ENCODE assay signal across 8 mouse cellular contexts in genomic region chr10:128093496-128094294, GRCm38 (mm10). TPM values are rescaled to one million over a fixed set of nuclear protein-coding genes. Genes with fewer than 3 reads are reported as not detected.
A peak's percentile ranks its signal among the peaks of the same experiment; 100 is the strongest.
DNase-seq lines count a peak whose midpoint lies in the region; ATAC-seq and TF ChIP-seq lines count a peak whose summit lies in the region.

No protein-coding gene starts in this region.

- H3K27me3 ChIP-seq in liver, postnatal 0 days (ENCODE audit: insufficient read depth, low read length) = no peaks in the 10 kb centered on the region

- no peak for TF ChIP-seq POLR2A in olfactory bulb, adult 2 months (IDR thresholded peaks at IDR 0.05; ENCODE audit: insufficient read depth, low read depth, low read length)

- 24% methylated on average over 13 of the region's 13 CpGs for WGBS in liver, postnatal 0 days (ENCODE audit: insufficient replicate concordance)
- 19% methylated on average over 13 of the region's 13 CpGs for WGBS in olfactory bulb, adult 2 months

- ATAC-seq in erythroblast, adult 5-6 weeks (replicated peaks; ENCODE audit: low FRiP score, poor library complexity, severe bottlenecking) = peak; percentile 53
- ATAC-seq in liver, postnatal 0 days = peak; percentile 28

- DNase-seq in gastrocnemius, adult 18-20 months (ENCODE audit: low spot score) = peak; percentile 24
- no peak for DNase-seq in gastrocnemius, postnatal 4 days (ENCODE audit: low spot score in 2 of 2)
- DNase-seq in adipocyte (ENCODE audit: low spot score) = peak; percentile 38
- peak; percentile 71 for DNase-seq in induced T-regulatory cell, adult 2 months (ENCODE audit: low read depth)
- DNase-seq in liver, postnatal 0 days = peak; percentile 70
- DNase-seq in urinary bladder, adult 2 months (ENCODE audit: low spot score) = no peak

- TF ChIP-seq EP300 in liver, postnatal 0 days (IDR thresholded peaks at IDR 0.05; ENCODE audit: low read depth) = no peak

- peaks cover 52% of the 10 kb centered on the region for H3K4me1 ChIP-seq in liver, postnatal 0 days (ENCODE audit: insufficient read depth)
- H3K4me1 ChIP-seq in olfactory bulb, adult 2 months (ENCODE audit: control insufficient read depth, insufficient read depth, low read length) = peaks cover 25% of the 10 kb centered on the region

- peak overlapping the region; percentile 93 for H3K9ac ChIP-seq in liver, postnatal 0 days (replicated peaks)

- H3K36me3 ChIP-seq in liver, postnatal 0 days (replicated peaks; ENCODE audit: insufficient read depth, low read length) = peaks cover 14% of the 10 kb centered on the region

- peak overlapping the region; percentile 69 for H3K4me2 ChIP-seq in liver, postnatal 0 days (ENCODE audit: low read depth, low read length)

- TF ChIP-seq CTCF in liver, postnatal 0 days (IDR thresholded peaks at IDR 0.05; ENCODE audit: low read depth) = no peak
- TF ChIP-seq CTCF in olfactory bulb, adult 2 months (IDR thresholded peaks at IDR 0.05; ENCODE audit: insufficient read depth, low read depth, low read length) = no peak

- peak overlapping the region; percentile 82 for H3K4me3 ChIP-seq in liver, postnatal 0 days (ENCODE audit: low read depth, low read length)
- H3K4me3 ChIP-seq in olfactory bulb, adult 2 months (ENCODE audit: insufficient read depth, low read depth, low read length) = peak overlapping the region; percentile 98

- peak overlapping the region; percentile 99 for H3K27ac ChIP-seq in liver, postnatal 0 days (ENCODE audit: low read depth)
- H3K27ac ChIP-seq in olfactory bulb, adult 2 months (ENCODE audit: insufficient read depth, low read depth, low read length) = peak overlapping the region; percentile 96

- no peaks in the 10 kb centered on the region for H3K9me3 ChIP-seq in liver, postnatal 0 days (ENCODE audit: low read length)

RNA-seq across cellular contexts. Expression of gene Baz2a, which starts 2.3 kb away (rescaled TPM):
- total RNA-seq in gastrocnemius, adult 18-20 months (2021) = 10 to 100 TPM; 12.4 to 13.9 TPM
- 10 to 100 TPM; 24.4 to 24.8 TPM for total RNA-seq in gastrocnemius, postnatal 4 days (2021)
- total RNA-seq in erythroblast, adult 5-6 weeks (2015; ENCODE audit: low replicate concordance) = 80.3 and 86.5 TPM in 2 replicates
- 71.0 and 73.5 TPM in 2 replicates for total RNA-seq in erythroblast, adult 5-6 weeks (2017; ENCODE audit: low replicate concordance)
- polyA plus RNA-seq in liver, postnatal 0 days (2015; fragmentation: Nextera tagmentation; extraction: Ambion mirVana) = 4.3 and 5.4 TPM in 2 replicates
- 53.8 and 199 TPM in 2 replicates for polyA plus RNA-seq in olfactory bulb, adult 2 months (2012; ENCODE audit: insufficient read depth, insufficient read length, low replicate concordance, missing spikeins)
- polyA plus RNA-seq in urinary bladder, adult 2 months (2012; rRNA removed) = 29.1 and 31.5 TPM in 2 replicates

RNA-seq across cellular contexts. Expression of gene Atp5b, which starts 10.6 kb away (rescaled TPM):
- total RNA-seq in gastrocnemius, adult 18-20 months (2021) = 1,000 to 10,000 TPM; 3,383 to 3,450 TPM
- total RNA-seq in gastrocnemius, postnatal 4 days (2021) = 1,000 to 10,000 TPM; 3,386 to 3,414 TPM
- total RNA-seq in erythroblast, adult 5-6 weeks (2015; ENCODE audit: low replicate concordance) = 477 and 544 TPM in 2 replicates
- 410 and 537 TPM in 2 replicates for total RNA-seq in erythroblast, adult 5-6 weeks (2017; ENCODE audit: low replicate concordance)
- 1,808 and 1,865 TPM in 2 replicates for polyA plus RNA-seq in liver, postnatal 0 days (2015; fragmentation: Nextera tagmentation; extraction: Ambion mirVana)
- 323 and 1,263 TPM in 2 replicates for polyA plus RNA-seq in olfactory bulb, adult 2 months (2012; ENCODE audit: insufficient read depth, insufficient read length, low replicate concordance, missing spikeins)
- polyA plus RNA-seq in urinary bladder, adult 2 months (2012; rRNA removed) = 1,011 and 1,131 TPM in 2 replicates

RNA-seq across cellular contexts. Expression of gene Ptges3, which starts 34.9 kb away (rescaled TPM):
- total RNA-seq in gastrocnemius, adult 18-20 months (2021) = 10 to 100 TPM; 72.1 to 87.9 TPM
- total RNA-seq in gastrocnemius, postnatal 4 days (2021) = 100 to 1,000 TPM; 108 to 110 TPM
- total RNA-seq in erythroblast, adult 5-6 weeks (2015; ENCODE audit: low replicate concordance) = 44.0 and 46.6 TPM in 2 replicates
- total RNA-seq in erythroblast, adult 5-6 weeks (2017; ENCODE audit: low replicate concordance) = 65.1 and 65.8 TPM in 2 replicates
- 193 and 194 TPM in 2 replicates for polyA plus RNA-seq in liver, postnatal 0 days (2015; fragmentation: Nextera tagmentation; extraction: Ambion mirVana)
- polyA plus RNA-seq in olfactory bulb, adult 2 months (2012; ENCODE audit: insufficient read depth, insufficient read length, low replicate concordance, missing spikeins) = not detected in 2 replicates
- 72.0 and 90.7 TPM in 2 replicates for polyA plus RNA-seq in urinary bladder, adult 2 months (2012; rRNA removed)

RNA-seq across cellular contexts. Expression of gene Naca, which starts 58.3 kb away (rescaled TPM):
- total RNA-seq in gastrocnemius, adult 18-20 months (2021) = 100 to 1,000 TPM; 382 to 392 TPM
- 100 to 1,000 TPM; 673 TPM for total RNA-seq in gastrocnemius, postnatal 4 days (2021)
- 219 and 262 TPM in 2 replicates for total RNA-seq in erythroblast, adult 5-6 weeks (2015; ENCODE audit: low replicate concordance)
- 350 and 361 TPM in 2 replicates for total RNA-seq in erythroblast, adult 5-6 weeks (2017; ENCODE audit: low replicate concordance)
- polyA plus RNA-seq in liver, postnatal 0 days (2015; fragmentation: Nextera tagmentation; extraction: Ambion mirVana) = 384 and 394 TPM in 2 replicates
- not detected in 2 replicates for polyA plus RNA-seq in olfactory bulb, adult 2 months (2012; ENCODE audit: insufficient read depth, insufficient read length, low replicate concordance, missing spikeins)
- polyA plus RNA-seq in urinary bladder, adult 2 months (2012; rRNA removed) = 331 and 455 TPM in 2 replicates

Comparison
In these comparisons a context has a peak if more than half of its experiments do, and no peak if none do; other contexts are left out.
1. DNase-seq: peak in gastrocnemius, adult 18-20 months (single experiment), adipocyte (single experiment), induced T-regulatory cell, adult 2 months (single experiment) and liver, postnatal 0 days (single experiment); none in gastrocnemius, postnatal 4 days (0 of 2) and urinary bladder, adult 2 months (single experiment).
2. RNA of gene Atp5b, which starts 10.6 kb away (total RNA-seq): 3,383 to 3,450 TPM in gastrocnemius, adult 18-20 months and 3,386 to 3,414 TPM in gastrocnemius, postnatal 4 days; 410 to 544 TPM in erythroblast, adult 5-6 weeks; every median in the first group is over 4 times any median in the second.